Mouse (Mus musculus): ENCODE data around the gene Opn4. TPM values are rescaled to one million over a fixed set of nuclear protein-coding genes. Genes with fewer than 3 reads are reported as not detected.

Opn4 gene
- polyA plus RNA-seq, 1 experiment from 2014 or later, result 0.15 TPM

- Histone ChIP-seq H3K4me2 (ENCODE audit: low read depth, low read length) (no peak overlapping the region), H3K27ac (ENCODE audit: low read length) (no peak overlapping the region), H3K9me3 (replicated peaks; ENCODE audit: control insufficient read depth, low read length) (no peaks in the 10 kb centered on the region), H3K36me3 (ENCODE audit: control insufficient read depth, insufficient read depth) (no peaks in the 10 kb centered on the region), H3K9ac (ENCODE audit: low read depth, low read length) (no peak overlapping the region), H3K4me1 (ENCODE audit: control insufficient read depth, low read depth, low read length) (no peaks in the 10 kb centered on the region), H3K27me3 (ENCODE audit: control insufficient read depth, insufficient read depth, low read depth, low read length) (peaks cover 25% of the 10 kb centered on the region), H3K4me3 (ENCODE audit: low read depth, low read length) (no peak overlapping the region)
- ATAC-seq (ENCODE audit: low read depth), result no peak
- 68% methylated on average over 6 of the region's 6 CpGs for WGBS (ENCODE audit: insufficient replicate concordance)
Measured at GRCm38 (mm10) chr14:34544001-34544400, 55.9 kb downstream of the Opn4 start.

- Histone ChIP-seq H3K27ac (ENCODE audit: low read length) (no peak overlapping the region), H3K4me1 (ENCODE audit: control insufficient read depth, low read depth, low read length) (no peaks in the 10 kb centered on the region), H3K36me3 (ENCODE audit: control insufficient read depth, insufficient read depth) (no peaks in the 10 kb centered on the region), H3K4me3 (ENCODE audit: low read depth, low read length) (no peak overlapping the region), H3K27me3 (ENCODE audit: control insufficient read depth, insufficient read depth, low read depth, low read length) (peaks cover 21% of the 10 kb centered on the region), H3K4me2 (ENCODE audit: low read depth, low read length) (no peak overlapping the region), H3K9ac (ENCODE audit: low read depth, low read length) (no peak overlapping the region), H3K9me3 (replicated peaks; ENCODE audit: control insufficient read depth, low read length) (no peaks in the 10 kb centered on the region)
- no peak for ATAC-seq (ENCODE audit: low read depth)
- WGBS (ENCODE audit: insufficient replicate concordance), result 56% methylated on average over 6 of the region's 6 CpGs
Measured at GRCm38 (mm10) chr14:34543596-34543995, 56.3 kb downstream of the Opn4 start.

GRCm38 (mm10) chr14:34541896-34542295, 58.0 kb downstream of the Opn4 start:
- H3K4me2 ChIP-seq (ENCODE audit: low read depth, low read length), result no peak overlapping the region
- H3K9me3 ChIP-seq (replicated peaks; ENCODE audit: control insufficient read depth, low read length), result no peaks in the 10 kb centered on the region
- no peak overlapping the region for H3K4me3 ChIP-seq (ENCODE audit: low read depth, low read length)
- 65% methylated on average over 5 of the region's 5 CpGs for WGBS (ENCODE audit: insufficient replicate concordance)
- H3K4me1 ChIP-seq (ENCODE audit: control insufficient read depth, low read depth, low read length), result no peaks in the 10 kb centered on the region
- no peaks in the 10 kb centered on the region for H3K36me3 ChIP-seq (ENCODE audit: control insufficient read depth, insufficient read depth)
- H3K27me3 ChIP-seq (ENCODE audit: control insufficient read depth, insufficient read depth, low read depth, low read length), result peaks cover 11% of the 10 kb centered on the region
- ATAC-seq (ENCODE audit: low read depth), result no peak
- H3K27ac ChIP-seq (ENCODE audit: low read length), result no peak overlapping the region
- no peak overlapping the region for H3K9ac ChIP-seq (ENCODE audit: low read depth, low read length)

GRCm38 (mm10) chr14:34540685-34541162, 59.2 kb downstream of the Opn4 start:
- no peaks in the 10 kb centered on the region; the same call in 1 of the 2 replicates for H3K4me1 ChIP-seq (ENCODE audit: control insufficient read depth, low read depth, low read length)
- H3K4me3 ChIP-seq (ENCODE audit: low read depth, low read length), result no peak overlapping the region
- WGBS (ENCODE audit: insufficient replicate concordance), result 11% methylated on average over 14 of the region's 17 CpGs
- no peaks in the 10 kb centered on the region for H3K9me3 ChIP-seq (replicated peaks; ENCODE audit: control insufficient read depth, low read length)
- peaks cover 8% of the 10 kb centered on the region for H3K27me3 ChIP-seq (ENCODE audit: control insufficient read depth, insufficient read depth, low read depth, low read length)
- H3K36me3 ChIP-seq (ENCODE audit: control insufficient read depth, insufficient read depth), result no peaks in the 10 kb centered on the region
- no peak overlapping the region for H3K27ac ChIP-seq (ENCODE audit: low read length)
- ATAC-seq (ENCODE audit: low read depth), result no peak
- H3K4me2 ChIP-seq (ENCODE audit: low read depth, low read length), result no peak overlapping the region
- no peak overlapping the region for H3K9ac ChIP-seq (ENCODE audit: low read depth, low read length)

Other genes starting within 250 kb of the Opn4 start
- 0.35 and 0.57 TPM in 2 replicates for gene Fam25c, start 244.7 kb downstream of the Opn4 start, polyA plus RNA-seq (2015; fragmentation: Nextera tagmentation; extraction: Ambion mirVana)
- 0.11 and 0.24 TPM in 2 replicates for gene Sncg, start 225.4 kb downstream of the Opn4 start, polyA plus RNA-seq (2015; fragmentation: Nextera tagmentation; extraction: Ambion mirVana)
- gene Mmrn2, start 224.7 kb downstream of the Opn4 start, polyA plus RNA-seq (2015; fragmentation: Nextera tagmentation; extraction: Ambion mirVana), result 3.0 and 3.4 TPM in 2 replicates
- gene Bmpr1a, start 96.8 kb downstream of the Opn4 start, polyA plus RNA-seq (2015; fragmentation: Nextera tagmentation; extraction: Ambion mirVana), result 2.0 and 3.0 TPM in 2 replicates
- gene 9230112D13Rik, start 77.3 kb downstream of the Opn4 start, polyA plus RNA-seq (2015; fragmentation: Nextera tagmentation; extraction: Ambion mirVana), result not detected in 2 replicates
- 2.0 and 6.0 TPM in 2 replicates for gene Ldb3, start 11.5 kb downstream of the Opn4 start, polyA plus RNA-seq (2015; fragmentation: Nextera tagmentation; extraction: Ambion mirVana)
- 18.0 and 20.1 TPM in 2 replicates for gene Wapl, start 73.8 kb upstream of the Opn4 start, polyA plus RNA-seq (2015; fragmentation: Nextera tagmentation; extraction: Ambion mirVana)
- gene Grid1, start 220.0 kb upstream of the Opn4 start, polyA plus RNA-seq (2015; fragmentation: Nextera tagmentation; extraction: Ambion mirVana), result 0.02 TPM in 1 of 2 replicates, not detected in the other